Mouse (Mus musculus) thymus, postnatal 10 days (tissue): ENCODE measurements around the gene Ptpn3.

Source experiments
- DNase-seq, 2 experiments: peaks; one replicate each; pipeline ENCODE4 v3.0.0; 2021; ENCODE audit warnings: low spot score in 2 of 2

Gene Ptpn3

DNA sequence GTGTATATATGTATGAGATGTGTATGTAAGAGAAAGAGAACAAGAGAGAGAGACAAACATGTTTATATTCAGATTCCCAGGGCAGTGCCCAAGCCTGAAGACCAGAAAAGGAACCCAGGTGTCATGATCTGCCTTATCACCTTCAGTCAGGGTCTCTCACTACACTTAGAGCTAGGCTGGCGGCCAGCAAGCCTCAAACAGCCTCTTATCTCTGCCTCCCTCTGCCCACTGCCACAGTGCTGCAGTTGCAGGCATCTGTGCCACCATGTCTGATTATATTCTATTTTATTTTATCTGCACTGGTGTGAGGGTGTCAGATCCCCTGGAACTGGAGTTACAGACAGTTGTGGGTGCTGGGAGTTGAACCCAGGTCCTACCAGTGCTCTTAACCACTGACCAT, 133.4 kb downstream of the Ptpn3 start:
- no peak for DNase-seq

DNA sequence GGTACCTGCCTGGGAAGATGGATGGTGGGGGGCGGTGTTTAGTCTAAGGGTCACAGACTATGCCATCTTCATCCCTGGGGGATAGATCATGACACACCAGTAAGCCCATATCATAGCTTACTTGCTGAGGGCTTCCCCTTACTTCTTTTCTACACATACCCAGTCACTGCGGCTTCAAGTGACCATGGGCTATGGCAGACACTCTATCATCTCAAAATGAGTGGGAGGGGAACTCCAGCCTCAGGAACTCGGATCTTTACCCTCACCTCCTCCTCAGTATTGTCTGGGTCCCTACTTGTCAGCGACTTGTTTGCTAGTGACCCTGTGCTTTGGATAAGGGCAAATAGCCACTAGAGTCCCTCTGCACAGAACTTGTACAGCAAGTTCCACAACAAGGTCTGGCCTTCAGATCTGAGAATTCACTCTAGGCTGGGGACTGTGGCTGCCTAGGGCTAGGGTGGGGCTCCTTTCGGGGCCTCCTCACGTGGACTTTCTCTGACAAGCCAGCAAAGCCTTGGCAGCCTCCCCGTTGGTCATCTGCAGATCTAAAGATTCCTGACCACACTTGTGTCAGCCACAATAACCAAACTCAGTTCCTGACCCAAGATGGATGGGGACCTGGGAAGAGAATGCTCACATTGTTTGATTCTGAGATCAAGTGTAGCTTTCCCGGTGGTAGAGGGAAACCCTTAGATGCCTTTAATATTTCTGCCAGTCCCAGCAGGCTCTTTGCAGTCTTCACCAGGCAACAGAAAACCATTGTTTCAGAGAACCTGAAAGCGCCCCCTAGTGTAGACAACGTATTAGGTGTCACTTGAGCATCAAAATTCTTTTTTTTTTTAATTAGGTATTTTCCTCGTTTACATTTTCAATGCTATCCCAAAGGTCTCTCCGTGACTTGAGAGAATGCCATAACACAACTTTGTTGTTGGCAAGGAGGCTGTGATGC, 134.4 kb downstream of the Ptpn3 start:
- DNase-seq = no peak

DNA sequence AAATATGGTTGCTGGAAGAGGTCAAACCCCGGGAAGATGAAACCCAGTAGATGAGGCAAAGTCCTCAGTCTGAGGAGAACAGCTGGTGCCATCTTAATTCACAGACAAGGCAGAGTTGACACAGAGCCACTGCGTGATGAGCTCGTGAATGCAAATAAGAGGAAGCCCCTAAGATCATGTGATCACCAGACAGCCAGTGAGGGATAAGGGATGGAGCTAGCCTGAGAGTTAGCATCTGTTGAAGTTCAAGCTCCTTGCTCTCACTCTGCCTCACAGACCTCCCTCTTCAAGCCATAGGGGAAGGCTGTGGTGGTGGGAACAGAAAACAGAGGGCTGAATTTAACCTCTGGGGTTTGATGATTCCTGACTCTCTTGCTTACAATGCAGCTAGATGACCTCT, 136.0 kb downstream of the Ptpn3 start:
- no peak for DNase-seq

DNA sequence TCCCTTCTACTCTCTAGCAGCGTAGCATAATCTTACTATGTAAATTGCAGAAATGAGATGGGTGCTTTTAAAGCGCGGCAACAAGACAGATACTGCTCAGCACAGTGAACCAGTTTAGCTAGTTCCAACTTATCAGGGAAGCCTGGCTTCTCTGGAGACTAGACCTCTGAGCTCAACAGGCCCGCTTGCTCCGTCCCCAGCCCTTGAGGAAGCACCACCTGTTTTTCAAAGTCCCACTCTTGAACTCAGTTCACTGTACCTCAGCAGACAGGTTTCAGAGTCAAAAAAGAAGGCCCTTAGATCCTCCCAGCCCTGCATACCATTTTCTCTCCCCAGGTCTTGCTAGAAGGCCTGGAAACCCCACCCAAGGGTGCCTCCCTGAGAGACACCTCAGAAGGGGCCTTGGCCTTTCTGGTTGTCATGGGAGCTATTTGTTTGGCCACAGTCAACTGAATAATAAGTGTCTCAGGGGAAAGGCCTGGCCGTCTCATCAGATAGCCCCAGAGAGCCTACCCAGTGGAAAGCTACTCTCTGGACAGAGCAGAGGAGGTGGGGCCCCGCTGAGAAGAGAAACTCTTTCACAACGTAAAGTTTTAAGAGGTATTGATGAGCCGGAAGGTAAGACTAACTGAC, 136.9 kb downstream of the Ptpn3 start:
- no peak for DNase-seq

DNA sequence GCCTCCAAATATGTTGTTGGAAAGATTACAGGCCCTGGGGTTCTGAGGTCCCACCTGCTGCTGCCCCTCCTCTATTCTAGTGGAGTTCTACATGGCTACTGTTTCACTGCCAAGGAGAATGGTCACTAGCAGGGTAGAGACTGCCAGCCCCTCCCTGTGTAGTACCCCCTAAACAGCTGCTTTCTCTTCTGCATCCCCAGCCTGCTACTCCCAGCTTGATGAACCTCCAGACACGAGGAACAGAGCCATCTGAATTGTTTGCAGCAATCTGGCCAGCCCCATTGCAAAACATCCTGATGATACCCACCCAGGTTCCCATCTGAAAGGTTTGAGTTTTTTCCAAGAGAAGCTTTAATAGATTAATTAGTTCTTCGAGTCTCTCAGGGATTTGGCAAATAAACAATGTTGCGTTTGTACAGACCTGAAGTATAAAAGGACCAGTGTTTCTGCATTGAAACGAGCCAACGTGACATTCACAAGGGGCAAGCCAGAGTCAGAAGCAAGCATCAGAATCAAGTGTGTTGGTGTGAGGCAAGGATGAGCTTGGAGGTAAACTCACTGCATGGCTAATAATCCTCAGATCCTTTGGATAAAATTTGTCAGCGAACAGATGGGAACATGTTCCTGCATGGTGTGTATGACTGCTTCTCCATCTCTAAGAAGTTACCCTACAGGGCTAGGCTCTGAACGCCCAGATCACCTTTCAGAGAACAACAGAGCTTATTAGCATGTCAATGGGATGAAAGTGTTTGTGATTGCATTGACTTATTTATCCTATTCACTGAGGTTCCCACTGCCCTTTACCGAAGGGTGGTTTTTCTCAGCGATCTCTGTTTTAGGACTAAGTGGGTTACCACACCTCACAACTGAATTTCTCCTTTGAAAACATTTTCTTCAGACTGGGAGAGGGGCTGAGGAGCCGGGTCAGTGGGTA, 138.6 kb downstream of the Ptpn3 start:
- no peak for DNase-seq

DNA sequence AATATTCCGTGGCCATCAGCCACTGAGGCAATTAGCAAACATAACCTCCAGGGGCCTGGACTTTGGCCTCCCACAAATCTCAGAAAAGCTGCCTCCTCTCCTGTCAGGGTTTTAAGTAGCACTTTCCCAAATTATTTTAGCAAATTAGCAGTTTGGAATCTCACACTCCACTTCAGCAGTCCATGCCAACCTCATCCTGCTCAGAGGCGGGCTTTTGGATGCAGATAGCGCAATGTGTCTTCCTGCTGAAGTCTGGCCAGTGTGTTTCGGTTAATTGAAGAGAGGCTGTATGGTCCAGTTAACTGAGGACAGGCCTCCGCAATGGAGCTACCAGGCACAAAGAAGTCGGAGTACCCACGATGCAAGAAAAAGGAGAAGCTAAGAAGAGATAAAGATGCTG, 141.1 kb downstream of the Ptpn3 start:
- DNase-seq = no peak

DNA sequence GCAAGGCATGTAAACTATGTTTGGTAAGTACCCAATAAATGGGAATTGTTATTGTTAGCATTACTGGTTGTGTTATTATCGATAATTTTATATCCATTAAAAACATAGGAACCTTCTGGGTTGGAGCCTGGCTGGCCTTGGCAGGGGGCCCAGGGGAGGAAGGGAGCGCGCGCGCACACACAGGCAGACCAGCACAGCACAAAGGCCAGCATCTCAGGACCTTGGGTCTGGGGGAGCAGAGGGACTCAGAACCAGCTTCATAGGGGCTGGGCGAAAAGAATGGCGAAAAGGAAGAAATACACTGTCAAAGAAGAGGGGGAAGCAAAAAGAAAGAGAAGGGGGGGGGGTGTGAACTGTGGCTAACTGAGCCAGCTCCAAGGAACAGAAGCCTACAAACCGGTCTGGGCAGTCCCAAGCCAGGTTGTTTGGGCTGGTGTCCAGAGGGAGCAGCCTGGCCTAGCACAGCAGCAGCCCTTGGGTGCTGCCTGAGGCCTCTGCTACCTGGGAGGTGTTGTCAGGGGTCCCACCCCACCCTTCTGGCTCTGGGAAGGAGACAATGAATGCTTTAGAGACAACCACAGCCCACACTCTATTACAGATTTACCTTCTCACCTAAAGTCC, 145.0 kb downstream of the Ptpn3 start:
- no peak for DNase-seq

DNA sequence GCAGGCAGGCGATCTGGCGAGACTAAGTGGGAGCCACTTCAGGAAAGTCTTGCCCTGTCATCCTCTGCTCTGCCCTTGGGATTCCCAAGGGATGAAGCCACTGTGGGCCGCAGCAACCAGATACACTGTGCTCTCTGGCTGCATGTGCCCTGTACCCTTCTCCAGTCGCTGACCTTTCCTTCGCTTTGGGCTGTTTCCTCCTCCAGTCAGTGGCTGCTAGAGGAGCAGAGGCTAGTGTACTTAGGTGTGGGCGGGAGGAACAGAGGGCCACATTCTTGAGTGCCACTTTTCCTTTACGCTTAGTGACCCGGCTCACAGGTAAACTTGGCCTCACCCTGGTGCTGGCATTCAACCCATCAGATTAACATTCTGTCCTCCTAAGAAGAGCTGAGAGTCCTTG, 147.8 kb downstream of the Ptpn3 start:
- no peak for DNase-seq

DNA sequence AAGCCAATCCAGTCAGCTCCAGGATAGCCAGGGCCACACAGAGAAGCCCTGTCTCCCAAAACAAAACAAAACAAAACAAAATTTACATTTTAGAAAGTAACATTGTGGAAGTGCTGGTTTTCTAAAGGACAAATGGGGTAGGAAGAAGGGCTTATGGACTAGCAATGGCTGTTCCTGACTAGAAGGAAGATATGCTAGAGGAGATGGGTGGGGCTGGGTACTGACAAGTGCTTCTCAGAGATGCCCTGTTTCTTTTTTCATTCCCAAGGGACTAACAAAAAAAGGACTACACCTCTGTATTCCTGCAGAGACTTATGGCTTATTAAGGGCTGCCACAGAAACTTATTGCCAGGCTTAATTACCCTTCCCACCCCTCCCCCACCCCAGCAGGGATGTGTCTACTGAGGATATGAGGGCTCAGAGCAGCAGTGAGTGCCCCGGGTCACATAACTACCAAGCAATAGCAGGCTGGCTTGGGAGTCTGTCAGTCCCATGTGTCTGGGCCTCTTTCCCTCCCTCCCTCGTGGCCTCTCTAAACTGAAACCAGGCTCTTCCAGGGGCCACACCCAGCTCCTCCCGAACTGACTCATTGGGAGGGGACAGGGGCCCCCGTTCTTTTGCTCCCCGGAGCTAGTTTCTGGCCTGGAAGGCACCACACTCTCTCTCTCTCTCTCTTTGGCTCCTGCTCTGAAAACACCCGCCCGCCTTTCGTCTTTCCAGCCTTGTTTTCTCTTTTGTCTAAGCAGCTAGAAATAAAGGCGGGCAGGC, 148.4 kb downstream of the Ptpn3 start:
- DNase-seq = no peak

DNA sequence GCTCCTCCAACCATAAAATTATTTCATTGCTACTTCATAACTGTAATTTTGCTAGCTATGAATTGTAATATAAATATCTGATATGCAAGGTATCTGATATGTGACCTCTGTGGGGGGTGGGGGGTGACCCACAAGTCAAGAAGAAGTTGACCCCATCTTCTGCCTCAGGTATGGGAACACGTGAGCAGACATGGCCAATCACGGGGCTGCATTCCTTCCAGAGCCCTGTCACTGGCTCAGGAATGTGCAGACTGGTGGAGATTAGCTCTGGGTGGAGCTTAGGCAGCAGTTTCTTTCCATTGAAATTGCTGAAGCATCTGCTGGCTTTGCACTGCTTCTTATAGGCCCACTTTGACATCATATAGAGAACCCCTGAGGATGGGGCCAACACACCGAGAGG, 153.5 kb downstream of the Ptpn3 start:
- DNase-seq = no peak

DNA sequence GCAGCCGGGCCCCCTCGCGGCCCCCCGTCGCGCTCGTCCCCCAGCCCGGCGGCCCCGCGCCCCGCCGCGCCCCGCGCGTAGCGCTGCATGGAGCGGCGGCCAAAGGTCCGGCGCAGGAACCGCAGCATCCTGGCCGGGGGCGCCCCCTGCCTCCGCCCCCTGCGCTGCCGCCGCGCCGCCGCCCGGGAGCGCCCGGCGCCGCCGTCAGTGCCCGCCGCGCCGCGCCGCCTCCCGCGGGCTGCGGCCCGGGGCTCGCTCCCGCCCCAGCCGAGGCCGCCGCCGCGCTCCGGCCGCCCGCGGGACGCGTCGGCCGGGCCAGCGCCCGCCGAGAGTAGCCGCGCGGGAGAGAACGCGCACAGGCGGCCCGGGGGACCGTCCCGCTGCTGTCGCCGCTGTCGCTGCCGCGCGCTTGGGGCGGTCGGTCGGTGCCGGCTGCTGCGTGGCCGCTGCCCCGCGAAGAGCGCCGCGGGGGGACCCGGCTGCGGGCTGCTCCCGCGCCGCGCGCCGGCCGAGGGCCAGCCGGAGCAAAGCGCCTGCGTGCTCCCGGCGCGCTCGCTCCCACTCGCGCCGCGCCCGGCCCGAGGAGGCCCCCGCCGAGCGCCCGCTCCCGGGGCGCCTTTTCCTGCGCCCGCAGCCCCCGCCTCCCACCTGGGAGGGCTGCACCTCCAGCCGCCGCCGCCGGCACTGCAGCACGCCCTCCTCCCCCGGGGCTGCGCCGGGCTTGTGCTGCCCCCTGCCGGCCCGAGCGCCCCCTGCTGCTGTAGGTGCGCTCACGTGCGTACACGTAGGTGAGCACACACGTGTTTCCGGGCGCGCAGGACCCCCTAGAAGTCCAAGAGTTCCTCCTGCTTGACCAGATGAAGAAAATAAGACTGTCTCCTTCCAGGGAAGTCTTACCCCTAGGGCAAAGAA, 158.4 kb downstream of the Ptpn3 start, which contains the start of gene Epb41l4b:
TSS of gene Epb41l4b (minus strand) at position 412 of the 912 bp plus-strand sequence.
- peak; percentile 73 to 89 for DNase-seq

DNA sequence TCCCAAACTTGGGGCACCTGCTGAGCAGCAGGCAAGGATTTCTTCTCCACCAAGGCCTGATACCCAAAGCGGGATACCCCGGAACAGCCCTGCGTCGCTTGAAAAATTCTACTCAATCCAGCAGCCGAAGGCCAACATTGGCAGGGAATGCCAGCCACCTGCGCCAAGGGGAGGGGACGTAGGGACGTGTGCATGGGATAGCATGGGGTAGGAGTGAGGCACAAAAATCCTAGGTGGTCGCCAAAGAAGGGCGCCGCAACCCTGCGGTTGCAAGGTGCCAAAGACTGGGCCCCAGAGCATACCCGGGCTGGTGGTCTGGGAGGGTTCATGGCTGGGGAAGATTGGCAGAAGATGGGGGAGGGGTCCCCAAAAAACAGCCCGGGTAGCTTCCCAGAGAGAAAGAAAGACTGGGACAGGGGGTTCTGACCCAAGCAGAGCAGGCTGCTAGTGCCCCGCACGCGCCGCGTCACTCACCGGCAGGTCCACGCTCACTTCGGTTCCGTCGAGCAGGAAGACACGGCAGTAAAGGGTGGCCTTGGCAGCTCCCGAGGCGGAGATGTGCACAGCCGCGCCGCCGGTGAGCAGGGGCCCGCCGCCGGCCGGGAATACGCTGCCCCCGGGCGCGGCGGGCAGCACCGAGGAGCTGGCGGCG, 159.1 kb downstream of the Ptpn3 start:
- peak in 1 of 2 experiments; percentile 16 for DNase-seq

DNA sequence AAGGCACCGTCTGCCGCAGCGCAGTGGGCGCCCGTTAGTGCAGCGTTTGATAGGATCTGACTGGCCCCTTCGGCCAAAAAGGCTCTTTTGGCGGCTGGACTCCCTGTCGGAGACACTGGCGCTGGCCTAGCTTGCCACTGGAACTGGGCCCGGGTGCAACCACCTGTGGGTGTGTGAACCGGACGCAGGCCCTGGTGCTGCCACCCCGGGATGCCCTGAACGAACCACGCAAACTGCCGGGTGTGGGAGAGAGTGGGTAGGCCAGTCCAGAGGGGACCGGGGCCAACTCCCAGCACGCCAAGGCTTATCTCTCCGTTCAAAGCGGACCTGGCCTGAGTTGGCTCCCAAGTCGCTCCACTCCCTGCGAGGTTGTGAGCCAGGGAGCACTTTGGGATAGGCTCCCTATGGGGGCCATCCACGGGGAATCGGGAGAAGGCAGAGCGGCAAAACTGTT, 159.7 kb downstream of the Ptpn3 start:
- DNase-seq = peak; percentile 6 to 7

DNA sequence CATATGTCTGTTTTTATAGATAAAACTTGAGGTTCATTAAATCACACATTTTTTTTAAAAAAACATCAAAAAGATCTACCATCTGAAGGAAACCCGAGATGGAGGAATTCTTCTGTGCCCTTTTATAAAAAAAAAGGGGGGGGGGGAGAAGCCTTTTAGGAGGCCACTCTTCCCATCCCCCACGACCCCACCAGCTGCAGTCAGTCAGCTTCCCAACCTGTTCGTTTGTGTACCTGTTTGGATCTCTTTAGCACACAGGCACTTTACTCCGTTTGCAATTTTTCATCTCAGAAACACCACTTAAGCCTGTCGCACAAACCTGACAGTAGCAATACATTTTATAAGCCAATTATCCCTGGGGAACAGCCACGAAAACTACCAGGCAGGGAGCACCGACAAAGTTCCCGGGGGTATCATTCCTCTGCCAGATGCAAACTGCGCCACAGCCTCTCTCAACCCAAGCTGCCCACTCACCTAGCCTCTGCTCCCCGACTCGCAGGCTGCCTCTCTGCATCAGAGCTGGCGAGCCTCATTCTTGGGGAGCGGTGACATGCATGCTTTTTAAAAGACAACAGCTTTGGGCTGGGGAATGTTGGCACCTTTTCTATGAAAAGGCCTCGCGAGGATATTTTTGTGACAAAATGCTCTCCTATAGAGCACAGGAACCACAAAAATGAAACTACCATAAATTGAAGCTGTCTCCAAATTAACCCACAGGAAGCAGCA, 160.5 kb downstream of the Ptpn3 start:
- DNase-seq = no peak
